Mouse (Mus musculus) heart, embryonic 15.5 days (tissue): ENCODE results near the gene Spink4. TPM values are rescaled to one million over a fixed set of nuclear protein-coding genes. Genes with fewer than 3 reads are reported as not detected.

Experiments
- ATAC-seq: fragments of 200-750 bp; cut with Nextera tagmentation; replicated peaks from 2 replicates; pipeline ENCODE4 v1.8.0; 2017; ENCODE audit warnings: low read depth, moderate TSS enrichment; ENCODE audit not compliant: insufficient number of reproducible peaks, insufficient read depth, low FRiP score
- H3K27ac ChIP-seq: fragments of 300-500 bp; sonication (generic); 2 replicates; pipeline ENCODE4 v1.5.1; 2015; ENCODE audit warnings: mild to moderate bottlenecking, inconsistent platforms
- H3K27me3 ChIP-seq: fragments of 300-500 bp; sonication (generic); 2 replicates; pipeline ENCODE4 v1.6.1; 2015; ENCODE audit warnings: inconsistent platforms
- H3K36me3 ChIP-seq: fragments of 300-500 bp; sonication (generic); 2 replicates; pipeline ENCODE4 v1.6.1; 2015; ENCODE audit warnings: mild to moderate bottlenecking, inconsistent platforms
- H3K4me1 ChIP-seq: fragments of 300-500 bp; sonication (generic); replicated peaks from 2 replicates; pipeline ENCODE4 v1.6.1; 2015; ENCODE audit warnings: inconsistent platforms
- H3K4me2 ChIP-seq: fragments of 300-500 bp; sonication (generic); 2 replicates; pipeline ENCODE4 v1.6.1; 2015; ENCODE audit warnings: inconsistent platforms, mild to moderate bottlenecking, moderate library complexity
- H3K4me3 ChIP-seq: fragments of 300-500 bp; sonication (generic); 2 replicates; pipeline ENCODE4 v1.5.1; 2015; ENCODE audit warnings: mild to moderate bottlenecking, inconsistent platforms
- H3K9ac ChIP-seq: fragments of 300-500 bp; sonication (generic); 2 replicates; pipeline ENCODE4 v1.6.1; 2015; ENCODE audit warnings: mild to moderate bottlenecking, inconsistent platforms
- H3K9me3 ChIP-seq: fragments of 300-500 bp; sonication (generic); replicated peaks from 2 replicates; pipeline ENCODE4 v1.6.1; 2016; ENCODE audit warnings: inconsistent platforms
- WGBS: fragments of 180-500 bp; shearing (Covaris S2); methylation state at CpG from one replicate; pipeline ENCODE4 v1.1.7; 2015; ENCODE audit warnings: mixed read lengths; 5-methylcytosine and 5-hydroxymethylcytosine counted together
- polyA plus RNA-seq: library from polyadenylated mRNA; unstranded; fragments of >200 nt; fragmentation: Nextera tagmentation; extraction: Ambion mirVana; gene quantifications from 2 replicates; pipeline ENCODE4 v1.2.1, GENCODE M21; 2015

The Spink4 gene
- polyA plus RNA-seq, 1 experiment from 2014 or later = 8.2 TPM

GRCm38 (mm10) chr4:40969781-40970591 is 50.1 kb downstream of the Spink4 start:
- H3K9me3 ChIP-seq = no peaks in the 10 kb centered on the region
- H3K4me3 ChIP-seq = peak overlapping the region; percentile 85
- 0 out of 2 replicates have a peak, but pooled peaks have one; percentile 2 for ATAC-seq
- no peaks in the 10 kb centered on the region for H3K27me3 ChIP-seq
- H3K4me1 ChIP-seq = peaks cover 25% of the 10 kb centered on the region
- peak overlapping the region; percentile 95 for H3K27ac ChIP-seq
- H3K4me2 ChIP-seq = peak overlapping the region; percentile 81
- peaks cover 9% of the 10 kb centered on the region for H3K36me3 ChIP-seq
- WGBS = 12% methylated on average over 10 of the region's 13 CpGs
- H3K9ac ChIP-seq = peak overlapping the region; percentile 84

- Histone ChIP-seq H3K27ac (peak overlapping the region; percentile 95), H3K9ac (peak overlapping the region; percentile 84), H3K4me2 (peak overlapping the region; percentile 81), H3K4me1 (peaks cover 25% of the 10 kb centered on the region), H3K9me3 (no peaks in the 10 kb centered on the region), H3K27me3 (no peaks in the 10 kb centered on the region), H3K36me3 (peaks cover 9% of the 10 kb centered on the region), H3K4me3 (peak overlapping the region; percentile 85)
- no peak; the same call in 1 of the 2 replicates for ATAC-seq
- 0% methylated on average over 16 of the region's 16 CpGs for WGBS
These were observed 50.7 kb downstream of the Spink4 start for GRCm38 (mm10) chr4:40970592-40970841.

- ATAC-seq = peak; percentile 94
- H3K4me1 ChIP-seq = peaks cover 25% of the 10 kb centered on the region
- no peaks in the 10 kb centered on the region for H3K9me3 ChIP-seq
- H3K36me3 ChIP-seq = peaks cover 5% of the 10 kb centered on the region
- peak within 1 kb of the TSS; percentile 81 for H3K4me2 ChIP-seq
- H3K9ac ChIP-seq = peak within 1 kb of the TSS; percentile 84
- peak within 1 kb of the TSS; percentile 85 for H3K4me3 ChIP-seq
- under 1% methylated on average over 85 of the region's 85 CpGs for WGBS
- H3K27me3 ChIP-seq = no peaks in the 10 kb centered on the region
- peak within 1 kb of the TSS; percentile 95 for H3K27ac ChIP-seq
These were observed 51.2 kb downstream of the Spink4 start, which contains the start of gene Nfx1 for GRCm38 (mm10) chr4:40970842-40971701. TSS of gene Nfx1 (plus strand) at chr4:40970906.

- H3K4me3 ChIP-seq = peak overlapping the region; percentile 85
- no peaks in the 10 kb centered on the region for H3K27me3 ChIP-seq
- peak overlapping the region; percentile 81 for H3K4me2 ChIP-seq
- H3K9me3 ChIP-seq = no peaks in the 10 kb centered on the region
- peaks cover 6% of the 10 kb centered on the region for H3K36me3 ChIP-seq
- H3K4me1 ChIP-seq = peaks cover 25% of the 10 kb centered on the region
- ATAC-seq = no peak
- H3K27ac ChIP-seq = peak overlapping the region; percentile 95
- peak overlapping the region; percentile 84 for H3K9ac ChIP-seq
- 24% methylated on average over 13 of the region's 13 CpGs for WGBS
These were observed 51.9 kb downstream of the Spink4 start for GRCm38 (mm10) chr4:40971744-40972143.

- Histone ChIP-seq H3K9ac (no peak overlapping the region), H3K9me3 (no peaks in the 10 kb centered on the region), H3K4me2 (no peak overlapping the region), H3K27ac (no peak overlapping the region), H3K36me3 (peaks cover 28% of the 10 kb centered on the region), H3K4me1 (peaks cover 25% of the 10 kb centered on the region), H3K27me3 (no peaks in the 10 kb centered on the region), H3K4me3 (no peak overlapping the region)
- WGBS = 96% methylated on average over 1 of the region's 1 CpGs
- no peak for ATAC-seq
These were observed 54.2 kb downstream of the Spink4 start for GRCm38 (mm10) chr4:40974011-40974410.

- H3K36me3 ChIP-seq = peaks cover 37% of the 10 kb centered on the region
These were observed 55.8 kb downstream of the Spink4 start for GRCm38 (mm10) chr4:40975678-40976077.

GRCm38 (mm10) chr4:40976651-40977050 is 56.8 kb downstream of the Spink4 start:
- H3K4me3 ChIP-seq = no peak overlapping the region
- 92% methylated on average over 10 of the region's 10 CpGs for WGBS
- H3K36me3 ChIP-seq = peaks cover 42% of the 10 kb centered on the region
- no peak overlapping the region for H3K4me2 ChIP-seq
- no peaks in the 10 kb centered on the region for H3K9me3 ChIP-seq
- peaks cover 18% of the 10 kb centered on the region; the same call in 1 of the 2 replicates for H3K4me1 ChIP-seq
- H3K27me3 ChIP-seq = no peaks in the 10 kb centered on the region
- ATAC-seq = no peak
- H3K9ac ChIP-seq = no peak overlapping the region
- H3K27ac ChIP-seq = no peak overlapping the region

More at GRCm38 (mm10) chr4:40975678-40976077, 55.8 kb downstream of the Spink4 start:
- ATAC-seq = no peak
- H3K27me3 ChIP-seq = no peaks in the 10 kb centered on the region
- peaks cover 18% of the 10 kb centered on the region; the same call in 1 of the 2 replicates for H3K4me1 ChIP-seq
- H3K9me3 ChIP-seq = no peaks in the 10 kb centered on the region
- H3K9ac ChIP-seq = no peak overlapping the region
- no peak overlapping the region for H3K27ac ChIP-seq
- 88% methylated on average over 3 of the region's 3 CpGs for WGBS
- no peak overlapping the region for H3K4me3 ChIP-seq
- no peak overlapping the region for H3K4me2 ChIP-seq

- no peaks in the 10 kb centered on the region for H3K9me3 ChIP-seq
- H3K36me3 ChIP-seq = peaks cover 47% of the 10 kb centered on the region
- no peak overlapping the region for H3K9ac ChIP-seq
- H3K4me2 ChIP-seq = no peak overlapping the region
- H3K4me1 ChIP-seq = peaks cover 9% of the 10 kb centered on the region
- WGBS = 89% methylated on average over 1 of the region's 1 CpGs
- H3K4me3 ChIP-seq = no peak overlapping the region
- no peaks in the 10 kb centered on the region for H3K27me3 ChIP-seq
- ATAC-seq = no peak
- no peak overlapping the region for H3K27ac ChIP-seq
These were observed 59.6 kb downstream of the Spink4 start for GRCm38 (mm10) chr4:40979430-40979829.

Other genes starting within 250 kb of the Spink4 start
- gene Aptx, start 216.9 kb upstream of the Spink4 start, polyA plus RNA-seq = 21.9 and 27.0 TPM in 2 replicates
- 241 and 250 TPM in 2 replicates for gene Dnaja1, start 197.9 kb upstream of the Spink4 start, polyA plus RNA-seq
- 83.8 and 101 TPM in 2 replicates for gene Smu1, start 162.1 kb upstream of the Spink4 start, polyA plus RNA-seq
- gene B4galt1, start 66.0 kb upstream of the Spink4 start, polyA plus RNA-seq = 53.7 and 59.5 TPM in 2 replicates
- 179 and 181 TPM in 2 replicates for gene Bag1, start 28.2 kb downstream of the Spink4 start, polyA plus RNA-seq
- 73.8 and 73.9 TPM in 2 replicates for gene Chmp5, start 28.4 kb downstream of the Spink4 start, polyA plus RNA-seq
- gene Nfx1, start 50.9 kb downstream of the Spink4 start, polyA plus RNA-seq = 45.2 and 57.4 TPM in 2 replicates
- 0.44 and 0.87 TPM in 2 replicates for gene Aqp7, start 128.1 kb downstream of the Spink4 start, polyA plus RNA-seq
- gene Aqp3, start 178.1 kb downstream of the Spink4 start, polyA plus RNA-seq = 0.49 and 3.1 TPM in 2 replicates
- gene Nol6, start 204.4 kb downstream of the Spink4 start, polyA plus RNA-seq = 12.8 and 20.2 TPM in 2 replicates
- gene Ube2r2, start 215.7 kb downstream of the Spink4 start, polyA plus RNA-seq = 70.6 and 73.1 TPM in 2 replicates